Mouse (Mus musculus) layer of hippocampus, adult 8-10 months (tissue): ENCODE measurements around the gene Hgd. TPM values are rescaled to one million over a fixed set of nuclear protein-coding genes. Genes with fewer than 3 reads are reported as not detected.

Source experiments
- DNase-seq, 2 experiments: peaks; one replicate each; pipeline ENCODE4 v3.0.0; 2022; ENCODE audit warnings: low spot score in 2 of 2
- total RNA-seq, 4 experiments: library from RNA; stranded (reverse); gene quantifications; 2 replicates each; pipeline ENCODE4 v1.2.4; 2022

Hgd gene
- total RNA-seq, 4 experiments from 2014 or later = 0.47 TPM; not detected in 3

- DNase-seq = no peak
These were observed 698 bp downstream of the Hgd start for GRCm38 (mm10) chr16:37580651-37581050.

- DNase-seq = no peak
These were observed 1.9 kb downstream of the Hgd start for GRCm38 (mm10) chr16:37581901-37582300.

- DNase-seq = no peak
These were observed 3.4 kb downstream of the Hgd start for GRCm38 (mm10) chr16:37583306-37583705.

- DNase-seq = no peak
These were observed 3.8 kb downstream of the Hgd start for GRCm38 (mm10) chr16:37583801-37584200.

- peak; percentile 45 to 55 for DNase-seq
These were observed 4.5 kb downstream of the Hgd start for GRCm38 (mm10) chr16:37584218-37585035.

- no peak for DNase-seq
These were observed 5.2 kb downstream of the Hgd start for GRCm38 (mm10) chr16:37585129-37585563.

GRCm38 (mm10) chr16:37590921-37591320, 11.0 kb downstream of the Hgd start:
- peak in 1 of 2 experiments; percentile 33 for DNase-seq

- no peak for DNase-seq
These were observed 11.6 kb downstream of the Hgd start for GRCm38 (mm10) chr16:37591551-37591950.

GRCm38 (mm10) chr16:37597412-37597811, 17.5 kb downstream of the Hgd start:
- no peak for DNase-seq

- no peak for DNase-seq
These were observed 18.5 kb downstream of the Hgd start for GRCm38 (mm10) chr16:37598463-37598862.

GRCm38 (mm10) chr16:37599326-37599725, 19.4 kb downstream of the Hgd start:
- no peak for DNase-seq

- DNase-seq = no peak
These were observed 23.5 kb downstream of the Hgd start for GRCm38 (mm10) chr16:37603431-37603830.

GRCm38 (mm10) chr16:37604243-37604642, 24.3 kb downstream of the Hgd start:
- DNase-seq = no peak

- no peak for DNase-seq
These were observed 30.4 kb downstream of the Hgd start for GRCm38 (mm10) chr16:37610333-37610732.

GRCm38 (mm10) chr16:37611072-37611471, 31.1 kb downstream of the Hgd start:
- DNase-seq = no peak

- DNase-seq = no peak
These were observed 32.1 kb downstream of the Hgd start for GRCm38 (mm10) chr16:37612013-37612412.

GRCm38 (mm10) chr16:37614540-37614939, 34.6 kb downstream of the Hgd start:
- no peak for DNase-seq

- no peak for DNase-seq
These were observed 35.5 kb downstream of the Hgd start for GRCm38 (mm10) chr16:37615429-37615828.

- DNase-seq = no peak
These were observed 36.2 kb downstream of the Hgd start for GRCm38 (mm10) chr16:37616104-37616503.

GRCm38 (mm10) chr16:37617695-37618094, 37.7 kb downstream of the Hgd start:
- peak; percentile 69 to 71 for DNase-seq

- no peak for DNase-seq
These were observed 42.5 kb downstream of the Hgd start for GRCm38 (mm10) chr16:37622403-37622802.

- DNase-seq = no peak
These were observed 43.0 kb downstream of the Hgd start for GRCm38 (mm10) chr16:37622919-37623318.

GRCm38 (mm10) chr16:37626388-37626949, 46.5 kb downstream of the Hgd start:
- no peak for DNase-seq
